Mouse (Mus musculus) megakaryocyte progenitor cell, adult 5-6 weeks (primary cell): ENCODE measurements around the gene Gm44596. TPM values are rescaled to one million over a fixed set of nuclear protein-coding genes. Genes with fewer than 3 reads are reported as not detected.

Experiments used
- ATAC-seq: replicated peaks from 2 replicates; pipeline ENCODE4 v1.8.0; 2016; ENCODE audit warnings: mild to moderate bottlenecking, moderate TSS enrichment, inconsistent platforms; ENCODE audit not compliant: poor library complexity
- total RNA-seq, 2 experiments: library from RNA; stranded (forward) in 1 of 2; stranded (reverse) in 1 of 2; fragments of 157-497, 149-512 nt in 1 of 2; fragments of 200-1000 nt in 1 of 2; gene quantifications; 2 replicates each; pipeline versions ENCODE4 v1.2.3 to v1.2.4; 2015 to 2017

Gene Gm44596
- not detected in 2 replicates for total RNA-seq (2015)
- total RNA-seq (2017): not detected in 2 replicates

DNA sequence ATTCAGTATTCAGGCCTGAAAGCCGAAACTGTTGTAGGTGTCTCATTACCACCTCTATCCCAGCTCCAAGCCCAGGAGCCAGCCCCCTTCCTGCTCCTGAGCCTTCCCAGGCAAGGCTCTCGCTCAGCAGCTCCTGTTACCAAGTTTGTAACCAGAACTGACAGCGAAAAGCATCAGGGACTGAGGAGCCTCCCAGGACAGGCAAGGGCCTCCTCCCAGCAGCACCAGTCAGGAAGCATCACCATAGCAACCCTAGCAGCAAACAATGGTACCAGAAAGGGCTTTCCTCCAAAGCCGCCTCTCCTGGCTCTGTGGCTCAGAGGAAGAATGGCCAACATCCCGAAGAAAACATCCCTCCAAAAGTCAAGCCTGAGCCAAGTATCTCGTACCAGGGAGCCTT is at the start of gene Gm44596, which contains the start of gene Tex52:
Gm44596 (plus strand) TSS at position 312 of the 400 bp plus-strand sequence.
Tex52 (plus strand) TSS at position 265 of the 400 bp plus-strand sequence.
- ATAC-seq: no peak

DNA sequence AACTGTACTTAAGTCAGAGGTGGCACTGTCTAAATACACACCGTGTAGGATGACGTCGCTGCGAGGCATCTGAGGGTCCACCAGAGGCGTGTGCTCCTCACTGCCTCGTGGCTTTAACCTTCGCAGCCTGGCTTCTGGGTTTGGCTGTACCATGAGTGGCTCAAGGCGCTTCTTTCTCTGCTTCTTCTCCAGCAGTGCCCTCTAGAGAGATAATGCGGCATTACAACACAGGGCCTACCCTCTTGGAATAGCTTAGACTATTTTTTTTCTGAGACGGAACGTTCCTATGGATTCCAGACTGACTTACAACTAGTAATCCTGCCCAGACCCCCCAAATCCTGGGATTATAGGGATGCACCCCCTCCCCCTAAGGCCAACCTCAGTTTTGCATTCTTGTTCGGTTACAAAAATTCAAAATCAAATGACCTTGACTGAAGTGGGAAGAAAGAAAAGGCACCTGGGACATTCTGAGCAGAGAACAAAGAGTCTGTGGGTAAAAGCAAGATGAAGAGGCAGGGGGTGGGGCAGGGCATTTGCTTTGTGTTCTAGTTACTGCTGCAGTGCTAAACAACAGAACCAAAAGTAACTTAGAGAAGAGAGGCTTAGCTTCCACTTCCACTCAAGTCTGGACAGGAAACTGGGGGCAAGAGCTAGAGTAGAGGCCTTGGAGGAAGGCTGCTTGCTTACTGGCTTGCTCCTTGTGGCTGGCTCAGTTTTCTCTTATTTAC is 40.7 kb upstream of the Gm44596 start:
- ATAC-seq: peak; percentile 99

DNA sequence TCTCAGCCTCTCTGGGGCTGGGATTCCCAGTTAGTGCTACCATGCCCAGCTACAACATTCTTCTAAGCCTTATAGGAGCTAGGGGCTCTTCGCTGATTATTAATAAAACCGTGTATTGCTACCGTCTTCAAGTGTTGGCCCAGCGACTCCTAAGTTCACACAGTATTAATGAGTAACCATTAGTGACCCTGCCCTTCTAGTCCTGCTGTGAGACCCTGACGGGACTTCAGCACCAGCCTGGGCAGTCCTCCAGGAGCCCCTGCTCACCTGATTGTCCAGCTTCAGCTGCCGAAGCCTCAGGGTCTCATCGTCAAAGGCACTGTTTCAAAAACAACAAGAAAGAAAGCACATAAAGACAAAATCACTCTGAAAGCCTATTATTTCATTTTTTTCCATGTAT is 37.8 kb upstream of the Gm44596 start:
- no peak for ATAC-seq

DNA sequence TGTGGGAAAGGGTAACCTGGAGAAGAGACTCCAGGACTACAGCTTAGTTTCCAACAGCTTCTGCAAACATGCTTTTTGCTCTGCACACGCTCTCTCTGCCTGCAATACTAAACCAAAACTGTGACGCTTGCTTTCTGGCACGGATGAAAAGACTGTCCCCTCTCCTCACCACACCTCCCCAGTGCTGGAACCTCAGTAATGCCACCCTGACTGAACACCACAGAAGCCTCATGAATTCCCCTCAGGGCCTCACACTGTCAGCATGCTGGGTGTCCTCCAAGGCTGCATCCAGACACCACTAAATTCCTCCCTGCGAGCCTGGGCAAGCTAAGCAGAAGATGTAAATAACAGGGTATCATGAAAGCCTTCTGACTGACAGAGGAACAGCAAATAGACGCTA is 36.4 kb upstream of the Gm44596 start:
- no peak for ATAC-seq

DNA sequence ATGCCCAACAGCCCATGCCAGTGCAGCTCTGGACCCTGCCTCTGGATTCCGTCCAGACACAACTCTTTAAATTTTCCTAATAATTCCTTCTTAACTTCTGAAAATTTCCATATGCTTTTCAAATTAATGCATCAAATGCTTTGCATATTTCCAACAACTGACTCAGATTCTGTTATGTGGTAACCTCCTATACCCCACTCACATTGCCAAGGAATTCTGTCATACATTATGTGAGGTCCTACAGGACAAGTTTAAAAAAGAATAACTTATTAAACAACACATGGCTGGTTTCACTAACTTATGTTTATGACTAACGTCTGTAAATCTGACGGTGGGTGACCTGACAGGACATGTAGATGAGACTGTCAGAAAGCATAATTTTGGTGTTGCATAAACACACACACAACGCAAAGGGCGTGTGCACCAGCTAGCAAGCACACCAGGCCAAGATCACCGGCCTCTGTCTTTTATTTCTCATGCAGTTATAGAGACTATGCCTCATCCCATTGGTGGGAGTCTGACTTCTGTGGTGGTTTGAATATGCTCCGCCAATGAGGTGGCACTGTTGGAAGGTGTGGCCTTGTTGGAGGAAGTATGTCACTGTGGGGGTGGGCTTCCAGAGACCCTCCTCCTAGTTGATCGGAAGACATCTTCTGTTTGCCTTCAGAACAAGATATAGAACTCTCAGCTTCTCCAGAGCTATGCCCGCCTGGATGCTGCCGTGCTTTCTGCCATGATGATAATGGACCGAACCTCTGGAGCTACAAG is 33.2 kb upstream of the Gm44596 start:
- ATAC-seq: no peak

DNA sequence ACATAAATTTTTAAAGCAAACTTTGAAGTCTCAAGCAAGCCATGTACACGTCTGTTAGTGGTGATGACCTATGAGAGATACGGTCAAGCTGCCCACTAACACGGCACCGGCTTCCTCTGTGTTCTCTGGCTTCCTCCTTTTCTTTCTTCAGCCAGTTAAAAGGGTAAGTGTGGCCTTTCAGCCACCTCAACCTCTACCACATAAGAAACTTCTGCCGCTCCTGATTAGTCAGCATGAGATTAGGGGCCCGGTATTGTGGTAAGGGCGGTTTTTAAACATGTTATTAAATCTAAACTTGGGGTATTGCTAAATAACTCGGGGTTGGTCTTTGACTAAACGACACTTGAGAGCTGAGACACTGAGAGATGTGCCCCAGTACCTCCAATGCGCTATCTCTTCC is 29.7 kb upstream of the Gm44596 start:
- peak; percentile 87 for ATAC-seq

DNA sequence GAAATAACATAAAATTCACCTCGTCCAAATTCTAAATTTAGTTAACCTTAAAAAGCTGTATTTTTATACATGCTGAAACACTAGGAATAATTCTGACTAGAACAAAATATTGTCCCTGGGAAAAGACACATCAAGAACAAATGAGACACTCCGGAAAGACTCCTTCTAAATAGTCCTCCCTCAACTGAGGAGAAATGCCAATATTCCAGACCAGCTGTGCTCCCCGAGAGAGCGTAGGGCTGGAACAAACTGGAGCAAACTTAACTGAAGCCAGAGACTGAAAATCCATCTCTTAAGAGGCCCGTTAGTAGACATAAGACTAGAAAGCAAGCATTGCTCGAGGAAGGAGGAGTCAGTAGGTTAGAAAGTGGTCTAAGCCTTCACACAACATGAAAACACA is 28.5 kb upstream of the Gm44596 start:
- no peak for ATAC-seq

DNA sequence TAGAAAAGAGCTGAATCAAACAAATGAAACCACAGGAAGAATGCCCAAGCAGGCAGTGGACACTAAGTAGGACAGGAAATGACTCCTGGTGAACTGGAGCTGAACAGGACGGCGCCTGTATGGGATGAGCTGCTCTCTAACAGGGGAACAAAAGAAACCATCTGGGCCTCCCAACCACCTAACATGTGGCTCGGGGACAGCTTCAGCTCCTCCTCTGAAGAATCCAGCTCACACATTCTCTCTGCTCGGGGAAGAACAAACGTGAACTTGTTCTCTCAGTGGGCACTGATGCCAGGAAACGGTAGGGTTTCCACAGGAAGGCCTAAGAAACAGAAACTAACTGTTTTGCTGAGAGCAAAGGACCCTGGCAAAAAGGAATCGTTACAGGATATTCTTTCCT is 25.6 kb upstream of the Gm44596 start:
- no peak for ATAC-seq

DNA sequence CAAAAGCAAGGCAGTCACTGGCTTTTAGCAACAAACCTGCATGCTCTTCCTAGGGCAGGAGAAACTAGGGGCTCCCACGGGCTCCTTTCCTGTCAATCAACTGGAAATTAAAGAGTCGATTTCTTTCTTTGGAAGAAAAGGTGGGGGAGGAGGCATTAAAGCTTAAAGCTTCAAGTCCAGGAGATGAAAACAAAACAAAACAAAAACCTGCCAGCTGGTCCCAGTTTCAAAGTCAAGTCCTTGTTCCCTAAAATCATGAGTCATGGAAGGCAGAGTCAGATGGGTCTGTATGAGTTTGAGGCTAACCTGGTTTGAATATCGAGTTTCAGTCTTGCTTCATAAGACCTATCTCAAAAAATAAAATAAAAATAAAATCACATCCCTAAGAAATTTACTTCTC is 21.2 kb upstream of the Gm44596 start:
- ATAC-seq: no peak

DNA sequence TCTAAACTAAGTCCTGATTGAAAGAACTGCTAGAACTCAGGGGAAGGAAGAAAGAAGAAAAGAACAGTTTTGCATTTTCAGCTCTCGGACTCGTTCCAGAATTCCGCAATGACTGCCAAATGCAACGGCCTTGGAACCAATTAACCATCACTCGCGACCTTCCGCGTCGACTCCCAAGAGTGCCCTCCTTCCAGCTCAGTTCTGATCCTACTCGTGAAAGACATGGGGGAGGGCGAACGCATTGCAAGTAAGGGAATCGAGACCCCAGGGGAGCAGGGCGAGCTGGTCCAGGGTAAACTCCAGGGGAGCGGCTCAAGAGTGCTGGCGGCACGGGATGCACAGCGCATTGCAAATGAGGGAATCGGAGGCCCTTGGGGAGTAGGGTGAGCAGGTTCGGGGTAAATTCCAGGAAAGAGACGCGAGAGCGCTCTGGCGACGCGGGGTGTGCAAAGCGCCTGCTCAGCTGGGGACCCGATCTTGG is 20.1 kb upstream of the Gm44596 start:
- no peak for ATAC-seq

DNA sequence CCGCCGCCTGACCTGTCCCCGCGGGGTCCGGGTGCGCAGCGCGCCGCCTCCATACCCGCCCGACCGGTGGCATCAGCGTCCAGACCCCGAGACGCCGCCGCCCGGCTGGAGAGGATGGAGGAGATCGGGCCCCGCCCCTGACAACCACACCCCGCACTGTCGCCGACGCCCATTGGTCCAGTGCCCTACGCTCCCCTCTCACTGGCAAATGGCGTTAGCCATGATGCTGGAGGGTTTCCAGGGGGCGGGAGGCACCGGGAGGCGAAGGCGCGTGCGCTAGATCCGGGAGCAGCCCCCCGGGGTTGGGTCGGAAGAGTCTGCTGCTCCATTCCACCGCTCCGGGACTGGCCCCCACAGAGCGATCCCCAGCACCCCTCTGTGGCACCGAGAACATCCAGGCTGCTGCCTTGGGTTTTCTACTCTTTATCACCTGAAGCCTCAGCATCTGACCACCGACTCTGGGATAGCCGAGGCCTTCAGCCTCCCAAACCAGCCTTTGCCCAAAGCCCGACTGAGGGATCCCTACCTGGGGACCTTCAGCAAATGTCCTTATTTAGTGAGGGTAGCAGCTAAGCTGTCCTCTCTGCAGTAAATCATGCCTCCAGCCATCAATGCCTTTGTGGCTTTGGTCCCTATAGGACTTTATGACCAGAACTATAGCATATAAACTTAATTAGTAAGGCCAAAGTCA is 19.4 kb upstream of the Gm44596 start, which contains the start of gene Tulp3:
Tulp3 (minus strand) TSS at position 126 of the 691 bp plus-strand sequence.
- ATAC-seq: peak; percentile 97

DNA sequence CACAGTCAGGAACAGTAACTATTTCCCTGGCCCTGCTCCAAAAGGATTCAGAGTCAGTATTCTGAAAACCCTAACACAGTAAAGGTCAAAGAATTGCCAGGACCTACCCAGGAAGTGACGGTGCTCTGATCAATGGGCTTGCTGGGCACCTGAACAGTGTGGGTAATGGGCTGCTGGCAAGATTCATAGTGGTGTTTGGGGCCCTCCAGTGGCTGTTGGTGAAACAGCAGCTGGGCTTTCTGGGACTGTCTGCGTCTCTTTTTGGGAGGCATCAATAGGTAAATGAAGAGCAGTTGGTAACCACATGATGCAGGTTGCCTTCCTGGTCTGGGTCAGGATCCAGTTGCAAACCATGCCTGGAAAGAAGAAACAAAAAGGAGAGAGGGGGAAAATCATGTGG is 16.3 kb upstream of the Gm44596 start:
- peak; percentile 35; the same call in 1 of the 2 replicates for ATAC-seq

DNA sequence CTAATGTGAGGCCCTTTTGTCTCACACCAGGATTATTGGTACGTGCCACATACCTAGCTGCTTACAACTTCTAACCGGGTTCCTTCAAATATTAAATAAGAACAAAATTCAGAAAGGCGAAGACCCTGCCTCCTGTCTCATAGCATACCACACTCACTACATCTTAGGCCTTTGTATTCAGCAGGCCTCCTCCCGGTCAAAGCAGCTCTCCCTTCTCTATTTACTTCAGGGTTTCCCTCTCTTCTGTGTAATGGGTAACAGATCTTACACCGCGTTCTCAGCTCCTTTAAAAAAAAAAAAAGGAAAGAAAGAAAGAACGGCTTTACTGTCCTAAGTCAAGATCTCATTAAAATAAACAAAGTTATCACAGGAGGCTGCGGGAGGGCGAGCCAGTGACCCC is 13.4 kb upstream of the Gm44596 start:
- ATAC-seq: peak; percentile 1; the same call in 1 of the 2 replicates

DNA sequence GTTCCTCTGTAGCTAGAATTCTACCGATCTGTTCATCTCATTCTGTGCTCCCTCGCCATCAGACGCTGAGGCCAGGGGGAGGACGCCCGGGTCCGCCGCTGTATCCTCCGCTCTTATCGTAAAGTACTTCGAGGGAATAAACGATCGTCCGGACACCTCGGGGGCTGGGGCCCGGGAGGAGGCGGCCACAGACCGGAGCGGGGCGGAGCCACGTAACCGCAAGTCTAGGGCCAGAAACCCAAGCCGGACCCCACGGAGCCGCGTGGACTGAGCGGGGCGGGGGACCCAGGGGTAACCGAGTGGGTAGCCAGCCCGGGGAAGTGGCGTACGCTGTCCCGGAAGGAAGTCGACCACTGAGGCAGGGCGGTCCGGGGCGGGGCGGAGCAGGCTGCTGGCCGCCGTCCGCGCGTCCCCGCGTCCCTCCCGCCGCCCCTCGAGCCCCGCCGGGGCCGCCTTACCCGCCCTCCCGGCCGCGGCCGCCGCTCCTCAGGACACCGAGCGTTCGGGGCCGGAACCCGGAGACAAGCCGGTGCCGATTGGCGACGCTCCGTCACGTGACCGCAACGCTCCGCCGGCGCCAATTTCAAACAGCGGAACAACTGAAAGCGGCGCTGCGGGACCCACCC is 12.8 kb upstream of the Gm44596 start, which contains the start of the genes Rhno1 and Foxm1:
Rhno1 (minus strand) TSS at position 531 of the 626 bp plus-strand sequence.
Foxm1 (plus strand) TSS at position 587 of the 626 bp plus-strand sequence.
- peak; percentile 64 for ATAC-seq

DNA sequence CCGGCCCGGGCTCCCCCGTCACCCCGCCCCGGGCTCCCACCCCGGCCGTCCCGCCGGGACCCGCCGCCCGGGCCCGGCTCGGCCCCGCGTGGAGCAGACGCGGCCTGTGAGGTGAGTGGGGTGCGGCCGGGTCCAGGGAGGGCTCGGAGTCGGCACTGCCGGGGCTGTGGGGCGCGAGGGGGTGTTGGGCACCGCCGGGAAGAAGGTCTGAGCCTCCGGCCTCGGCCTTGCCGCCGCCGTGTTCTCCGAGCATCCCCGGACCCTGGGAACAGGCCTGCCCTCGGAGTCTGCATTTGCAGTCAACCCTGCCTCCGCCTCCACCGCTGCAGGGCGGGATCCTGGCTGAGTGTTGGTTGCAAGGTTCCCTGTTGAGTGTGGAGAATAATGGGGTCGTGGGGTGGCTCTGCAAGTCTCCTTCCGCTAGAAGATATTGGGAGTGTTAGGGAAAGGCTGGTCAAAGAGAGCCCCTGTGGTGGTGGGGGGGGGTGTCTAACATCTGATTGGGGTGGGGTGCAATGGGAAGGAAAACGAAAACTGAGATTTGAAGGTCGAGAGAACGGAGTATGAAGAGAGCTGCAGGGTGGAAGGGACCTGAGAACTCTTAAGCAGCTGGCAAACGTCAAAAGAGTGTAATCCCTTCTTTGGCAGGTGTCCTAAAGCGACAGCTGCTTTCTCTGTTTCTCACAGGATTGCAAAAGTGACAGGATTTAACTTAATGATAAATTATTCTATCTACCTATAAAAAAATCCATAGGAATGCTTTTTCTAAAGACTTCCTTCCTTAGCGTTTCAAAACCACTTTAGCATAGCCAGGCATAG is 12.1 kb upstream of the Gm44596 start:
- peak; percentile 36 for ATAC-seq

DNA sequence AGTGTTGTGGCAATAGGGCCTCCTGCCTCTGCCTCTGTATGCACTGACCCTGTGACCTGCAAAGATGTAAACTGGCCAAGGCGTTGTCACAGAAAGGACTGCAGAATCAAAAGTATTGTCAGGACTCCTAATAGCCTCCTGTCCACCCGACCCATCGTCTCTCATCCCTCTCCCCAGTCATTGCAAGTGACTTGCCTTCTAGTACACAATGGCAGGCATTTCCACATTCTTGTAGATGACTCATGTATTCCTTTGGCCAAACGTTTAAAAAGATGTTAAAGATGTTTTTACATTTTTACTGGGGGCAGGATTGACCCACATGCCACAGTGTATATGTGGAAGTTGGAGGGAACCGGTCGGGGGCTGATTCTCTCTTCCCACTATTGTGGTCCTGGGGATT is 10.6 kb upstream of the Gm44596 start:
- no peak for ATAC-seq

DNA sequence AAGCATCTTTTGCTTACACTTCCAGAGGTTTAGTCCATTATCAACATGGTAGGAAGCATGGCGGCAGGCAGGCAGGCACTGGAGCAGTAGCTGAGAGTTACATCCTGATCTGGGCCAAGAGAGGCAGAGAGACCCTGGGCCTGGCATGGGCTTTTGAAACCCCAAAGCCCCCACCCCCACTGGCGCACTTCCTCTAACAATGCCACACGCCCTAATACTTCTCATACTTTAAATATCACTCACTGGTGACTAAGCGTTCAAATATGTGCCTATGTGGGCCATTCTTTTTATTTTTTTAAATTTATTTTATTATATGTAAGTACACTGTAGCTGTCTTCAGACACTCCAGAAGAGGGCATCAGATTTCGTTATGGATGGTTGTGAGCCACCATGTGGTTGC is 8.8 kb upstream of the Gm44596 start:
- no peak for ATAC-seq

DNA sequence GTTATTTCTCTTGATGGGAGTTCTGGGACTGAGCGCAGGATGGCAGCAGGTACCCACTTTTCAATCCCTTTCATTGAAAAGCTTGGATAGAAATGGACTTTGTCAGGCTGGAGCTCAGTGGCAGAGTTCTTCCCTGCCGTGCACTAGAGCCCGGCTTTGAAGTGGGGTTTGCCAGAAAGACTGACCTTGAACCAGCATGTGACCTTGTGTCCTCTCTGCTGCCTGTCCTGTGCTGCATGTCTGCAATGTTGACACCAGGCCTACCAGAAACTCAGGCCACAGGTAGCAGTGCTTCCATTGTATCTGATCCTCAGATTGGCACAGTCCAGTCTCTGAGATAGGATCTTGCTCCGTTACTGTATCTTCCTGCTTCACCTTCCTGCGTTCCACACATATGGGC is 5.3 kb upstream of the Gm44596 start:
- ATAC-seq: no peak

DNA sequence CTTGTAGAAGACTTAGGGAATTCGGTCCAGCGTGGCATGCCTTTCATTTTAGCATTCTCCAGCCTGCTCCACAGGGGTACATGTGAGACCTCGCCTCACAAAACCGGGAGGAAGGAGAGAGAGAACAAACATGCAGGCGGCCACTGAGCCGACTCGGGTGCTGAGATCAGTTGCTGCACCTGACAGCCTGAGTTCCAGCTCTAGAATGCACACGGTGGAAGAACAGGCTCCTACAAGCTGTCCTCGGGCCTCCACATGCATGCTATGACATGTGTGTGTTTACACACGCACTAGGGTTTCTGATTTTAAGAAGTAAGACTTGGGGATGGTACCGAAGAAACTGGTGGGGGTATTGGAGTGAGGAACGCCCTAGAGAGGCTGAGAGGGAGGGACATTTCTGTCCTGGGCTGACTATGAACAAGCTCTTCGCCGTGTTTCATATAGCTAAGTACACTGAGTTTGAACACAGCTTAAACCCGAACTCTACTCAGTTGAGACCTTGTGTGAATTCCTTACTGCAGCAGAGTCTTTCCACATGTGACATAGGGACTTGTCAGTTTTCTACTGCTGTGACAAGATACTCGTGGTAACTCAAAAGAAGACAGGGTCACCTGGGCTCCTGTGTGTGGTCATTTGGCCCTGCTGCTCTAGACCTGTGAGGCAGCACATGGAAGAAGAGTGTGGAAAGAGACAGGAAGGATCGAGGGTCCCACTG is 1.2 kb downstream of the Gm44596 start:
- no peak for ATAC-seq
